Mouse (Mus musculus): ENCODE results near the gene Arsb. TPM values are rescaled to one million over a fixed set of nuclear protein-coding genes. Genes with fewer than 3 reads are reported as not detected.

Arsb gene
- polyA plus RNA-seq, 1 experiment from 2014 or later = 14.1 TPM

- Histone ChIP-seq H3K4me2 (no peak overlapping the region), H3K4me3 (no peak overlapping the region), H3K4me1 (peaks cover 10% of the 10 kb centered on the region; the same call in 1 of the 2 replicates), H3K9me3 (no peaks in the 10 kb centered on the region), H3K9ac (no peak overlapping the region), H3K27ac (no peak overlapping the region), H3K27me3 (no peaks in the 10 kb centered on the region), H3K36me3 (no peaks in the 10 kb centered on the region)
- ATAC-seq (ENCODE audit: insufficient number of reproducible peaks, low FRiP score, low TSS enrichment, low read depth) = no peak
- WGBS = 75% methylated on average over 7 of the region's 7 CpGs
Measured at GRCm38 (mm10) chr13:93825792-93826558, 54.5 kb downstream of the Arsb start.

DNA sequence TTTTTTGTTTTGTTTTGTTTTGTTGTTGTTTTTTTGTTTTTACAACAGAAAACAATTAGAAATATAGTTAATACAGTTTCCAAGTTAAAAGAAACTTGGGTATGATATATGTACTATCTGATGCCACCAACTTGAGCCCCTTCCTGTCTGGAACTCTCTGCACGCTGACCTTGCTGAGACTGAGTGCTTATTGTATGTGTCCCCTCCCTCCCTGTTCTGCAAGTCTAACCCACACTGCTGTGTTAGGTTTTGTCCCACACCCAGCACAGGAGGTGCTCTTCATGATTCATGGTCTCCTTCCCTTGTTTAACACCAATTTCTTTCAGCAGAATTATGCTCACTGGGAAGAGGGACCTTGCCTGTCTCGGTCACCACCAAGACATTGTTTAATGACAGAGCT lies 56.3 kb downstream of the Arsb start:
- ATAC-seq (ENCODE audit: insufficient number of reproducible peaks, low FRiP score, low TSS enrichment, low read depth) = no peak
- Histone ChIP-seq H3K36me3 (no peaks in the 10 kb centered on the region), H3K9ac (no peak overlapping the region), H3K4me2 (no peak overlapping the region), H3K27ac (no peak overlapping the region), H3K27me3 (no peaks in the 10 kb centered on the region), H3K9me3 (no peaks in the 10 kb centered on the region), H3K4me1 (0 out of 2 replicates have a peak, but pooled peaks cover 3% of the 10 kb centered on the region), H3K4me3 (no peak overlapping the region)
- WGBS = 80% methylated on average over 2 of the region's 2 CpGs

DNA sequence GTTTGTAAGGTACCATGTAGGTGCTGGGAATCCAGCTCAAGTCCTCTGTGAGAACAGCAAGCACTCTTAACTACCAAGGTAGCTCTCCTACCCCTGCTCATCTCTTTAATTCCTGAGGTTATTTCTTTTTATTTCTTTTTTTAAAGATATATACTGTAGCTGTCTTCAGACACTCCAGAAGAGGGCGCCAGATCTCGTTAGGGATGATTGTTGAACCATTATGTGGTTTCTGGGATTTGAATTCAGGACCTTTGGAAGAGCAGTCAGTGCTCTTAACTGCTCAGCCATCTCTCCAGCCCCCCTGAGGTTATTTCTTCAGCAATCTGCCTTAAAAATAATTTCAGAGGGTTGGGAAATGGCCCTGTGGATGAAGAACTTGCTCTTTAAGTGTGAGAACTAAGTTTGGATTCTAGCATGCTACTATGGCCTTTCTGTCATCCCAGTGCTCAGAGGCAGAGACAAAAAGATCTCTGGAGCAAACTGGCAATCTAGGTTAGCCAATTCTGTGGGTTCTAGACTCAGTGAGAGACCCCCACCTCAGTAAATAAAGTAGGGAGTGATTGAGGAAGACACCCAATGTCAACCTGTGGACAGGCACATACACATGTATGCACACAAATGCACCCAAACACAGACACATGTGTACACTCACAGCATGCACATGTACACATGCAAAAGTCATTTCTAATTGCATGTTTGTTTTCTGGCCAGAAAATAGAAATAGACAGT lies 58.3 kb downstream of the Arsb start:
- H3K27ac ChIP-seq = no peak overlapping the region

DNA sequence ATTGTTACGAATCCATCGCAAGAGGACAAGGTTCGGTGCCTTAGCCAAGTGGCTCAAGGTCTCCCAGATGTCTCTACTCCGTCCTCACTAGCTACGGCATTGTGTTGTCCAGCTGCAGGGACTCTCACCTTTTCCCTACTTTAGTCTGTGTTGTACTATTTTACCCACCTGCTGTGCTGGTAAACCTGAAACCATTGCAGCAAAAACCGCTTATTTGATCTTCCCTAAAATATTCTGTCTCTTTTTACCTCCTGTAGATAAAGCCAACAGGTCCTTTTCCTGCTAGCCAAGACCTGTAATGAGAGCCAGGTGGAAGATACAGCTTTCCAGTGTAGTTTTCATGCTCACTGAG lies 58.8 kb downstream of the Arsb start:
- H3K36me3 ChIP-seq = no peaks in the 10 kb centered on the region
- ATAC-seq (ENCODE audit: insufficient number of reproducible peaks, low FRiP score, low TSS enrichment, low read depth) = no peak
- 0 out of 2 replicates have a peak, but pooled peaks cover 3% of the 10 kb centered on the region for H3K4me1 ChIP-seq
- 0 out of 2 replicates have a peak overlapping the region, but pooled peaks have one; percentile 0 for H3K27ac ChIP-seq
- no peak overlapping the region for H3K9ac ChIP-seq
- no peak overlapping the region for H3K4me3 ChIP-seq
- no peaks in the 10 kb centered on the region for H3K9me3 ChIP-seq
- 77% methylated on average over 6 of the region's 6 CpGs for WGBS
- no peak overlapping the region for H3K4me2 ChIP-seq
- no peaks in the 10 kb centered on the region for H3K27me3 ChIP-seq

More for the DNA sequence above, 58.3 kb downstream of the Arsb start:
- Histone ChIP-seq H3K9ac (no peak overlapping the region), H3K9me3 (no peaks in the 10 kb centered on the region), H3K4me3 (no peak overlapping the region), H3K4me1 (0 out of 2 replicates have a peak, but pooled peaks cover 3% of the 10 kb centered on the region), H3K36me3 (no peaks in the 10 kb centered on the region), H3K27me3 (no peaks in the 10 kb centered on the region), H3K4me2 (no peak overlapping the region)
- ATAC-seq (ENCODE audit: insufficient number of reproducible peaks, low FRiP score, low TSS enrichment, low read depth) = no peak
- WGBS = 58% methylated on average over 2 of the region's 2 CpGs

DNA sequence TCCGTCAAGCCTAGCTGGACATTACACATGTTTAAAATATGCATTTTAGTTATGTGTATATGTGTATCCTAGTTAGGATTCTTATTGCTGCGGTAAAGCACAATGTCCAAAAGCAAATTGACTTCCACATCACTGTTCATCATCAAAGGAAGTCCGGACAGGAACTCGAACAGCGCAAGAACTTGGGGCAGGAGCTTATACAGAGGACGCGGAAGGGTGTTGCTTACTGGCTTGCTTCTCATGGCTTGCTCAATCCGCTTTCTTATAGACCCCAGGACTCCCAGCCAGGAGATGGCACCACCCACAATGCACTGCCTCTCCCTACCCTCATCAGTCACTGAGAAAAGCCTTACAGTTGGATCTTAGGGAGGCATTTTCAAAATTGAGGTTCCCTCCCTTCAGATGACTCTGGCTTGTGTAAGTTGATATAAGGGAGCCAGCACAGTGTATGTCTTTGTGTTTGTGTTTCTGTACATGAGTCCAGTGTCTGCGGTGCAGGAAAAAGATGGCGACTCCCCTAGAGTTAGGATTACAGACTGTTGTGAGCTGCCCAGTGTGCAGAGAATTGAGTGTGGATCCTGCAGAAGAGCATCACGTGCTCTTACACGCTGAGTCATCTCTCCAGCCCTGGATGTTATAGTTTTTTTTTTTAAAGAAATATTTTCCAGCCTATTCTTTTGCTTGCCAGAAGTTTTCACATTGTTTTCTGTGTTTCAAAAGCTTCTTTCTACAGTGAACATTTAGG lies 66.2 kb downstream of the Arsb start:
- WGBS = 71% methylated on average over 12 of the region's 12 CpGs
- H3K4me3 ChIP-seq = no peak overlapping the region

GRCm38 (mm10) chr13:93838431-93839136 lies 67.2 kb downstream of the Arsb start:
- no peak; the same call in none of the 2 replicates for ATAC-seq (ENCODE audit: insufficient number of reproducible peaks, low FRiP score, low TSS enrichment, low read depth)
- Histone ChIP-seq H3K27ac (peak overlapping the region; percentile 95), H3K27me3 (no peaks in the 10 kb centered on the region), H3K9ac (no peak overlapping the region), H3K4me3 (no peak overlapping the region), H3K36me3 (no peaks in the 10 kb centered on the region), H3K9me3 (no peaks in the 10 kb centered on the region), H3K4me2 (peak overlapping the region; percentile 26), H3K4me1 (peaks cover 35% of the 10 kb centered on the region)
- 31% methylated on average over 8 of the region's 8 CpGs for WGBS

More for the DNA sequence above, 66.2 kb downstream of the Arsb start:
- Histone ChIP-seq H3K36me3 (no peaks in the 10 kb centered on the region), H3K9ac (no peak overlapping the region), H3K4me2 (no peak overlapping the region), H3K27me3 (no peaks in the 10 kb centered on the region), H3K4me1 (peaks cover 35% of the 10 kb centered on the region), H3K27ac (peak overlapping the region; percentile 95), H3K9me3 (no peaks in the 10 kb centered on the region)
- no peak for ATAC-seq (ENCODE audit: insufficient number of reproducible peaks, low FRiP score, low TSS enrichment, low read depth)

GRCm38 (mm10) chr13:93839137-93839630 lies 67.8 kb downstream of the Arsb start:
- Histone ChIP-seq H3K36me3 (no peaks in the 10 kb centered on the region), H3K9me3 (no peaks in the 10 kb centered on the region), H3K27me3 (no peaks in the 10 kb centered on the region), H3K4me2 (peak overlapping the region; percentile 26), H3K9ac (no peak overlapping the region), H3K4me3 (no peak overlapping the region), H3K4me1 (peaks cover 35% of the 10 kb centered on the region), H3K27ac (peak overlapping the region; percentile 95)
- 18% methylated on average over 10 of the region's 10 CpGs for WGBS
- peak; percentile 93 for ATAC-seq (ENCODE audit: insufficient number of reproducible peaks, low FRiP score, low TSS enrichment, low read depth)

- no peaks in the 10 kb centered on the region for H3K36me3 ChIP-seq
- no peak for ATAC-seq (ENCODE audit: insufficient number of reproducible peaks, low FRiP score, low TSS enrichment, low read depth)
- H3K4me1 ChIP-seq = peaks cover 35% of the 10 kb centered on the region
- H3K4me3 ChIP-seq = no peak overlapping the region
- H3K4me2 ChIP-seq = 0 out of 2 replicates have a peak overlapping the region, but pooled peaks have one; percentile 26
- H3K9me3 ChIP-seq = no peaks in the 10 kb centered on the region
- H3K27me3 ChIP-seq = no peaks in the 10 kb centered on the region
- H3K9ac ChIP-seq = no peak overlapping the region
- 16% methylated on average over 2 of the region's 2 CpGs for WGBS
- H3K27ac ChIP-seq = peak overlapping the region; percentile 95
Measured at GRCm38 (mm10) chr13:93839721-93840120, 68.3 kb downstream of the Arsb start.

DNA sequence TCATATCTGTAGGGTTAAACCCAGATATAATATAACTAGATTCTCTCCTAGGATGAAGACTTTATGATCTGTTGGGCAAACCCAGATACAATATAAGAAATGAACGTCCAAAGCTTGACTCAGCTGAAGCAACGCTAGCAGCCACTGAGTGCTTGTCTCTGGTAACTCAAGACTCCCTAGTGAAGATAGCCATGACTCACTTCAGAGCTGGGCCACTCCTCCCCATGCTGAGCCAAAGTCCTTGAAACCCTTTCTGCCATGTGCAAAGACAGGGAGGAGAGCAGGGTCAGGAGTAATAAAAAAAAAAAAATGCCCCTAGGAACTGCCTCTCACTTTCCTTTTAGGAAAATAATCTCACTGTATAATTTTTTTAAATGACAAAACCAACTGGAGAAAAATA lies 68.7 kb downstream of the Arsb start:
- H3K9ac ChIP-seq = no peak overlapping the region
- H3K4me1 ChIP-seq = peaks cover 35% of the 10 kb centered on the region
- no peak overlapping the region for H3K4me3 ChIP-seq
- WGBS = 38% methylated on average over 2 of the region's 2 CpGs
- H3K4me2 ChIP-seq = no peak overlapping the region
- H3K9me3 ChIP-seq = no peaks in the 10 kb centered on the region
- ATAC-seq (ENCODE audit: insufficient number of reproducible peaks, low FRiP score, low TSS enrichment, low read depth) = no peak
- no peaks in the 10 kb centered on the region for H3K27me3 ChIP-seq
- no peaks in the 10 kb centered on the region for H3K36me3 ChIP-seq
- H3K27ac ChIP-seq = peak overlapping the region; percentile 95

DNA sequence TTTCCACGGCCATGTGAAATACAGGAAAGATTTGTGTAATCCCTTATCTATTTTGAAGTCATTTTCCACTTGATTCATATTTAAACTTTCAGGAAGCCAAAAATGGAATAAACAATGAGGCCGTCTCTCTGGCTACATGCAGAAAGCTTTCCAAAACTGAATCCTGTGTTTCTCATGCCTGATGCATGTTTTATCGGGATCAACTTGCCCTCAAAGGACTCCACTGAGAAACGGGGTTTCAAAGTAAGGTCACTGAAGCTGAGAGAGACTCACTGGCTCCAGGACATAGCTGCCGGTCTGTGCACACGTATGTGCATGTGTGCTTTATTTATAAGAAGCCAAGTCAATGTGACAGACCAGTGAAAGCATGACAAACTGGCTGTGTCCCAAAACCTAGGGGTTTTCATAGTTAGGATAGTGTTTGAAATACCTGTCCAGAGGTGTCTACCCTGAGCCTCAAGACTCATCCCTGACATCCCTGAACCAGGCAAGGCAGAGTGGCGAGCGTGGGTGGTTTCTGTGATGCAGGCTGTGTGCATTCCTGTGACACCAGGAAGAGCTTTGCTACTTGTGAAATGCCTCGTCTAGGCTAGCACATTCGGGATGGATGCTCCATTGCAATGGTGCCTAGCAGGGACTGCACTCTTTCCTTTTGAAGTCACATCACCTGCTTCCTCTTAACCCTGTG lies 75.5 kb downstream of the Arsb start:
- Histone ChIP-seq H3K4me3 (no peak overlapping the region), H3K4me1 (peaks cover 7% of the 10 kb centered on the region), H3K27ac (no peak overlapping the region), H3K4me2 (no peak overlapping the region), H3K9me3 (no peaks in the 10 kb centered on the region), H3K36me3 (no peaks in the 10 kb centered on the region), H3K9ac (no peak overlapping the region), H3K27me3 (no peaks in the 10 kb centered on the region)
- no peak for ATAC-seq (ENCODE audit: insufficient number of reproducible peaks, low FRiP score, low TSS enrichment, low read depth)
- WGBS = 56% methylated on average over 10 of the region's 10 CpGs

GRCm38 (mm10) chr13:93847614-93848013 lies 76.2 kb downstream of the Arsb start:
- H3K9me3 ChIP-seq = no peaks in the 10 kb centered on the region
- H3K27me3 ChIP-seq = no peaks in the 10 kb centered on the region
- H3K4me3 ChIP-seq = no peak overlapping the region
- 53% methylated on average over 4 of the region's 4 CpGs for WGBS
- H3K9ac ChIP-seq = no peak overlapping the region
- H3K27ac ChIP-seq = no peak overlapping the region
- no peak for ATAC-seq (ENCODE audit: insufficient number of reproducible peaks, low FRiP score, low TSS enrichment, low read depth)
- peaks cover 13% of the 10 kb centered on the region for H3K4me1 ChIP-seq
- H3K36me3 ChIP-seq = no peaks in the 10 kb centered on the region
- H3K4me2 ChIP-seq = no peak overlapping the region
